Mouse (Mus musculus) hindbrain, embryonic 10.5 days (tissue): ENCODE results near the gene D930007J09Rik. TPM values are rescaled to one million over a fixed set of nuclear protein-coding genes. Genes with fewer than 3 reads are reported as not detected.

Experiments
- DNase-seq: peaks from one replicate; pipeline ENCODE4 v3.0.0-alpha.2; 2017; ENCODE audit warnings: low spot score
- H3K27ac ChIP-seq: fragments of 300-500 bp; sonication (generic); 2 replicates; pipeline ENCODE4 v1.5.1; 2016; ENCODE audit warnings: mild to moderate bottlenecking, moderate library complexity
- H3K27me3 ChIP-seq: fragments of 300-500 bp; sonication (generic); 2 replicates; pipeline ENCODE4 v1.6.1; 2016; ENCODE audit warnings: mild to moderate bottlenecking; ENCODE audit not compliant: poor library complexity, insufficient read depth, severe bottlenecking
- H3K36me3 ChIP-seq: fragments of 300-500 bp; sonication (generic); 2 replicates; pipeline ENCODE4 v1.6.1; 2016; ENCODE audit warnings: mild to moderate bottlenecking, moderate library complexity
- H3K4me1 ChIP-seq: fragments of 300-500 bp; sonication (generic); replicated peaks from 2 replicates; pipeline ENCODE4 v1.6.1; 2016; ENCODE audit warnings: mild to moderate bottlenecking
- H3K4me3 ChIP-seq: fragments of 300-500 bp; sonication (generic); 2 replicates; pipeline ENCODE4 v1.5.1; 2016; ENCODE audit warnings: mild to moderate bottlenecking, moderate library complexity
- H3K9me3 ChIP-seq: fragments of 300-500 bp; sonication (generic); 2 replicates; pipeline ENCODE4 v1.6.1; 2016; ENCODE audit warnings: mild to moderate bottlenecking, moderate library complexity
- WGBS: fragments of 180-500 bp; shearing (Covaris S2); methylation state at CpG from one replicate; pipeline ENCODE4 v1.1.7; 2016; 5-methylcytosine and 5-hydroxymethylcytosine counted together
- polyA plus RNA-seq: library from polyadenylated mRNA; unstranded; fragments of >200 nt; fragmentation: Nextera tagmentation; extraction: Ambion mirVana; gene quantifications from 2 replicates; pipeline ENCODE4 v1.2.1, GENCODE M21; 2016

Gene D930007J09Rik
- polyA plus RNA-seq: not detected in 2 replicates

- H3K9me3 ChIP-seq: no peaks in the 10 kb centered on the region
- WGBS: under 1% methylated on average over 95 of the region's 95 CpGs
- no peaks in the 10 kb centered on the region for H3K27me3 ChIP-seq
- peak within 1 kb of the TSS; percentile 89 for H3K27ac ChIP-seq
- DNase-seq: peak; percentile 69
- H3K4me3 ChIP-seq: peak within 1 kb of the TSS; percentile 85
- H3K36me3 ChIP-seq: peaks cover 16% of the 10 kb centered on the region
- peaks cover 33% of the 10 kb centered on the region for H3K4me1 ChIP-seq
These were observed at the start of gene D930007J09Rik for GRCm38 (mm10) chr13:32802259-32803081. D930007J09Rik (minus strand) TSS chr13:32802849.

- peaks cover 5% of the 10 kb centered on the region; the same call in 1 of the 2 replicates for H3K27me3 ChIP-seq
- DNase-seq: peak; percentile 38
These were observed 49.3 kb upstream of the D930007J09Rik start for GRCm38 (mm10) chr13:32851967-32852366.

GRCm38 (mm10) chr13:32850668-32851404 lies 48.2 kb upstream of the D930007J09Rik start, which contains the start of gene Serpinb1a:
Serpinb1a (minus strand) TSS chr13:32851185.
- WGBS: 69% methylated on average over 10 of the region's 10 CpGs

More at GRCm38 (mm10) chr13:32851967-32852366, 49.3 kb upstream of the D930007J09Rik start:
- no peak overlapping the region for H3K4me3 ChIP-seq
- no peak overlapping the region for H3K27ac ChIP-seq
- H3K9me3 ChIP-seq: no peaks in the 10 kb centered on the region
- 10% methylated on average over 7 of the region's 7 CpGs for WGBS
- H3K36me3 ChIP-seq: no peaks in the 10 kb centered on the region
- no peaks in the 10 kb centered on the region for H3K4me1 ChIP-seq

GRCm38 (mm10) chr13:32850156-32850555 lies 47.5 kb upstream of the D930007J09Rik start:
- no peak overlapping the region for H3K4me3 ChIP-seq
- H3K4me1 ChIP-seq: no peaks in the 10 kb centered on the region
- peaks cover 5% of the 10 kb centered on the region; the same call in 1 of the 2 replicates for H3K27me3 ChIP-seq
- WGBS: 73% methylated on average over 1 of the region's 1 CpGs
- no peak for DNase-seq
- H3K9me3 ChIP-seq: no peaks in the 10 kb centered on the region
- H3K36me3 ChIP-seq: no peaks in the 10 kb centered on the region
- no peak overlapping the region for H3K27ac ChIP-seq

More at GRCm38 (mm10) chr13:32850668-32851404, 48.2 kb upstream of the D930007J09Rik start, which contains the start of gene Serpinb1a:
- Histone ChIP-seq H3K36me3 (no peaks in the 10 kb centered on the region), H3K27me3 (peaks cover 5% of the 10 kb centered on the region; the same call in 1 of the 2 replicates), H3K27ac (no peak within 1 kb of the TSS), H3K4me1 (no peaks in the 10 kb centered on the region), H3K4me3 (no peak within 1 kb of the TSS), H3K9me3 (no peaks in the 10 kb centered on the region)
- no peak for DNase-seq

- no peak for DNase-seq
- no peaks in the 10 kb centered on the region for H3K4me1 ChIP-seq
These were observed 47.0 kb upstream of the D930007J09Rik start for GRCm38 (mm10) chr13:32849531-32850123.

GRCm38 (mm10) chr13:32849092-32849491 lies 46.4 kb upstream of the D930007J09Rik start:
- Histone ChIP-seq H3K4me1 (no peaks in the 10 kb centered on the region), H3K36me3 (no peaks in the 10 kb centered on the region), H3K27me3 (peaks cover 5% of the 10 kb centered on the region; the same call in 1 of the 2 replicates), H3K9me3 (no peaks in the 10 kb centered on the region), H3K4me3 (no peak overlapping the region), H3K27ac (no peak overlapping the region)
- 78% methylated on average over 4 of the region's 4 CpGs for WGBS
- DNase-seq: no peak

More at GRCm38 (mm10) chr13:32849531-32850123, 47.0 kb upstream of the D930007J09Rik start:
- H3K27ac ChIP-seq: no peak overlapping the region
- peaks cover 5% of the 10 kb centered on the region; the same call in 1 of the 2 replicates for H3K27me3 ChIP-seq
- no peaks in the 10 kb centered on the region for H3K9me3 ChIP-seq
- H3K4me3 ChIP-seq: no peak overlapping the region
- no peaks in the 10 kb centered on the region for H3K36me3 ChIP-seq

- Histone ChIP-seq H3K27ac (no peak overlapping the region), H3K4me3 (no peak overlapping the region), H3K27me3 (peaks cover 5% of the 10 kb centered on the region; the same call in 1 of the 2 replicates), H3K9me3 (no peaks in the 10 kb centered on the region), H3K4me1 (0 out of 2 replicates have a peak, but pooled peaks cover 2% of the 10 kb centered on the region), H3K36me3 (no peaks in the 10 kb centered on the region)
- DNase-seq: no peak
These were observed 43.6 kb upstream of the D930007J09Rik start for GRCm38 (mm10) chr13:32846221-32846620.

- DNase-seq: no peak
- no peak overlapping the region for H3K4me3 ChIP-seq
- 88% methylated on average over 3 of the region's 3 CpGs for WGBS
- H3K9me3 ChIP-seq: no peaks in the 10 kb centered on the region
- H3K4me1 ChIP-seq: 0 out of 2 replicates have a peak, but pooled peaks cover 2% of the 10 kb centered on the region
- H3K27me3 ChIP-seq: no peaks in the 10 kb centered on the region
- no peak overlapping the region for H3K27ac ChIP-seq
- H3K36me3 ChIP-seq: no peaks in the 10 kb centered on the region
These were observed 38.7 kb upstream of the D930007J09Rik start for GRCm38 (mm10) chr13:32841349-32841748.

GRCm38 (mm10) chr13:32839314-32839713 lies 36.7 kb upstream of the D930007J09Rik start:
- H3K4me3 ChIP-seq: no peak overlapping the region
- 0 out of 2 replicates have a peak, but pooled peaks cover 2% of the 10 kb centered on the region for H3K4me1 ChIP-seq
- no peaks in the 10 kb centered on the region for H3K27me3 ChIP-seq
- DNase-seq: no peak
- H3K27ac ChIP-seq: no peak overlapping the region
- no peaks in the 10 kb centered on the region for H3K9me3 ChIP-seq
- 63% methylated on average over 1 of the region's 1 CpGs for WGBS
- H3K36me3 ChIP-seq: no peaks in the 10 kb centered on the region

GRCm38 (mm10) chr13:32834513-32834912 lies 31.9 kb upstream of the D930007J09Rik start:
- DNase-seq: no peak

GRCm38 (mm10) chr13:32833237-32833636 lies 30.6 kb upstream of the D930007J09Rik start:
- DNase-seq: no peak
- no peaks in the 10 kb centered on the region for H3K27me3 ChIP-seq
- WGBS: 70% methylated on average over 6 of the region's 6 CpGs
- H3K27ac ChIP-seq: no peak overlapping the region
- no peak overlapping the region for H3K4me3 ChIP-seq
- H3K36me3 ChIP-seq: no peaks in the 10 kb centered on the region
- H3K4me1 ChIP-seq: no peaks in the 10 kb centered on the region
- no peaks in the 10 kb centered on the region for H3K9me3 ChIP-seq

More at GRCm38 (mm10) chr13:32834513-32834912, 31.9 kb upstream of the D930007J09Rik start:
- WGBS: 90% methylated on average over 5 of the region's 5 CpGs
- no peaks in the 10 kb centered on the region for H3K27me3 ChIP-seq
- H3K4me1 ChIP-seq: no peaks in the 10 kb centered on the region
- H3K36me3 ChIP-seq: no peaks in the 10 kb centered on the region
- no peak overlapping the region for H3K27ac ChIP-seq
- H3K4me3 ChIP-seq: no peak overlapping the region
- H3K9me3 ChIP-seq: no peaks in the 10 kb centered on the region

- Histone ChIP-seq H3K9me3 (no peaks in the 10 kb centered on the region), H3K27me3 (no peaks in the 10 kb centered on the region), H3K4me1 (no peaks in the 10 kb centered on the region), H3K27ac (no peak overlapping the region), H3K36me3 (no peaks in the 10 kb centered on the region), H3K4me3 (no peak overlapping the region)
- WGBS: 73% methylated on average over 3 of the region's 3 CpGs
- DNase-seq: no peak
These were observed 30.1 kb upstream of the D930007J09Rik start for GRCm38 (mm10) chr13:32832776-32833175.
